Mouse (Mus musculus) MEL (cell line): ENCODE measurements at regions not wholly inside any gene's neighbourhood (a gene's known extent, or its start where the extent isn't known, plus 50 kb on each side); places are given as distances from the start of the nearest gene placed in this dataset.

Source experiments
- DNase-seq: peaks from one replicate; pipeline ENCODE4 v3.0.0; 2011; ENCODE audit warnings: low read depth, low spot score
- H3K27ac ChIP-seq: 2 replicates; pipeline ENCODE4 v1.5.1; 2012; ENCODE audit warnings: low read depth, mild to moderate bottlenecking, control low read depth, low read length, moderate library complexity; ENCODE audit not compliant: control insufficient read depth
- H3K27me3 ChIP-seq, 2 experiments: fragments of 150-350 bp in 1 of 2; sonication (generic) in 1 of 2; 2 replicates each; pipeline ENCODE4 v1.6.1; 2012; ENCODE audit warnings: low read length in 2 of 2, mild to moderate bottlenecking in 2 of 2, improper control_type of control experiment in 1 of 2, moderate library complexity in 1 of 2; ENCODE audit not compliant: insufficient read depth in 2 of 2, control insufficient read depth in 1 of 2
- H3K36me3 ChIP-seq, 2 experiments: 2 replicates each; pipeline ENCODE4 v1.6.1; 2012 to 2014; ENCODE audit warnings: low read length in 2 of 2, improper control_type of control experiment in 1 of 2, inconsistent platforms in 1 of 2, mild to moderate bottlenecking in 1 of 2; ENCODE audit not compliant: insufficient read depth in 2 of 2, control insufficient read depth in 1 of 2
- H3K4me1 ChIP-seq, 2 experiments: fragments of 150-350 bp in 1 of 2; sonication (generic) in 1 of 2; 2 replicates each; pipeline ENCODE4 v1.6.1; 2012; ENCODE audit warnings: low read length in 2 of 2, improper control_type of control experiment in 1 of 2, mild to moderate bottlenecking in 1 of 2; ENCODE audit not compliant: insufficient read depth in 2 of 2, control insufficient read depth in 1 of 2
- H3K4me3 ChIP-seq, 2 experiments: fragments of 150-350 bp in 1 of 2; sonication (generic) in 1 of 2; 2 replicates each; pipeline ENCODE4 v1.5.1; 2012; ENCODE audit warnings: low read depth in 2 of 2, low read length in 2 of 2, mild to moderate bottlenecking in 2 of 2, moderate library complexity in 2 of 2, control low read depth in 1 of 2, improper control_type of control experiment in 1 of 2; ENCODE audit not compliant: control insufficient read depth in 1 of 2, insufficient read depth in 1 of 2
- H3K79me2 ChIP-seq: 2 replicates; pipeline ENCODE4 v1.6.1; 2012; ENCODE audit warnings: mild to moderate bottlenecking, low read length, moderate library complexity; ENCODE audit not compliant: control insufficient read depth, poor library complexity, insufficient read depth
- H3K9ac ChIP-seq: 2 replicates; pipeline ENCODE4 v1.6.1; 2012; ENCODE audit warnings: low read depth, mild to moderate bottlenecking, control low read depth, low read length, moderate library complexity; ENCODE audit not compliant: control insufficient read depth, poor library complexity, severe bottlenecking
- H3K9me3 ChIP-seq: fragments of 150-350 bp; sonication (generic); replicated peaks from 2 replicates; pipeline ENCODE4 v1.6.1; 2012; ENCODE audit warnings: mild to moderate bottlenecking, low read length, improper control_type of control experiment, moderate library complexity; ENCODE audit not compliant: insufficient read depth
- BHLHE40 ChIP-seq: IDR thresholded peaks from 2 replicates; pipeline ENCODE4 v1.6.1; 2012; ENCODE audit warnings: low read depth, mild to moderate bottlenecking, inconsistent platforms, low read length, improper control_type of control experiment, borderline replicate concordance
- CHD1 ChIP-seq: IDR thresholded peaks from 2 replicates; pipeline ENCODE4 v1.6.1; 2012; ENCODE audit warnings: low read depth, mild to moderate bottlenecking, inconsistent platforms, low read length, improper control_type of control experiment
- CHD2 ChIP-seq: IDR thresholded peaks from 2 replicates; pipeline ENCODE4 v1.6.1; 2011; ENCODE audit warnings: low read length, improper control_type of control experiment
- E2F4 ChIP-seq: IDR thresholded peaks from 2 replicates; pipeline ENCODE4 v1.6.1; 2011; ENCODE audit warnings: low read depth, low read length, improper control_type of control experiment, borderline replicate concordance
- ELF1 ChIP-seq: IDR thresholded peaks from 2 replicates; pipeline ENCODE4 v1.6.1; 2014; ENCODE audit warnings: low read depth, mild to moderate bottlenecking, inconsistent platforms, low read length, improper control_type of control experiment, moderate library complexity
- EP300 ChIP-seq, 2 experiments: IDR thresholded peaks; 2 replicates each; pipeline ENCODE4 v1.6.1; 2011; ENCODE audit warnings: improper control_type of control experiment in 2 of 2, low read length in 2 of 2, low read depth in 1 of 2, mild to moderate bottlenecking in 1 of 2
- GATA1 ChIP-seq: IDR thresholded peaks from 2 replicates; pipeline ENCODE4 v1.6.1; 2011; ENCODE audit warnings: low read depth, low read length, improper control_type of control experiment
- KAT2A ChIP-seq: conservative IDR thresholded peaks from 2 replicates; pipeline ENCODE4 v1.6.1; 2012; ENCODE audit warnings: low read depth, low read length, improper control_type of control experiment, inconsistent platforms
- MAFK ChIP-seq: IDR thresholded peaks from 2 replicates; pipeline ENCODE4 v1.6.1; 2011; ENCODE audit warnings: low read depth, mild to moderate bottlenecking, low read length, improper control_type of control experiment, borderline replicate concordance
- MAX ChIP-seq: IDR thresholded peaks from 2 replicates; pipeline ENCODE4 v1.6.1; 2011; ENCODE audit warnings: low read length, improper control_type of control experiment
- NELFE ChIP-seq: IDR thresholded peaks from 2 replicates; pipeline ENCODE4 v1.6.1; 2011; ENCODE audit warnings: low read depth, low read length, improper control_type of control experiment
- POLR2AphosphoS2 ChIP-seq: IDR thresholded peaks from 2 replicates; pipeline ENCODE4 v1.6.1; 2011; ENCODE audit warnings: low read length, improper control_type of control experiment
- POLR2AphosphoS5 ChIP-seq: IDR thresholded peaks from 2 replicates; pipeline ENCODE4 v1.6.1; 2012; ENCODE audit warnings: low read depth, borderline replicate concordance, mild to moderate bottlenecking, inconsistent platforms, low read length, moderate library complexity, mixed read lengths
- SIN3A ChIP-seq: IDR thresholded peaks from 2 replicates; pipeline ENCODE4 v1.6.1; 2012; ENCODE audit warnings: low read length, improper control_type of control experiment, inconsistent platforms
- TAL1 ChIP-seq: IDR thresholded peaks from 2 replicates; pipeline ENCODE4 v1.6.1; 2012; ENCODE audit warnings: mild to moderate bottlenecking, inconsistent platforms, low read length, moderate library complexity, mixed read lengths
- TCF12 ChIP-seq: IDR thresholded peaks from 2 replicates; pipeline ENCODE4 v1.6.1; 2014; ENCODE audit warnings: low read depth, mild to moderate bottlenecking, inconsistent platforms, low read length, improper control_type of control experiment, moderate library complexity
- USF2 ChIP-seq, 2 experiments: IDR thresholded peaks; 2 replicates each; pipeline ENCODE4 v1.6.1; 2011 to 2012; ENCODE audit warnings: improper control_type of control experiment in 2 of 2, low read length in 2 of 2, borderline replicate concordance in 1 of 2, inconsistent platforms in 1 of 2, low read depth in 1 of 2, mild to moderate bottlenecking in 1 of 2; ENCODE audit not compliant: insufficient read depth in 1 of 2
- ZC3H11A ChIP-seq: IDR thresholded peaks from 2 replicates; pipeline ENCODE4 v1.6.1; 2012; ENCODE audit warnings: low read depth, mild to moderate bottlenecking, inconsistent platforms, low read length, improper control_type of control experiment
- ZKSCAN1 ChIP-seq: IDR thresholded peaks from 2 replicates; pipeline ENCODE4 v1.6.1; 2012; ENCODE audit warnings: low read depth, mild to moderate bottlenecking, inconsistent platforms, low read length, improper control_type of control experiment, moderate library complexity
- ZMIZ1 ChIP-seq: IDR thresholded peaks from 2 replicates; pipeline ENCODE4 v1.6.1; 2012; ENCODE audit warnings: low read depth, mild to moderate bottlenecking, inconsistent platforms, low read length, improper control_type of control experiment, moderate library complexity
- ZNF384 ChIP-seq: IDR thresholded peaks from 2 replicates; pipeline ENCODE4 v1.6.1; 2012; ENCODE audit warnings: low read depth, mild to moderate bottlenecking, inconsistent platforms, low read length, improper control_type of control experiment

DNA sequence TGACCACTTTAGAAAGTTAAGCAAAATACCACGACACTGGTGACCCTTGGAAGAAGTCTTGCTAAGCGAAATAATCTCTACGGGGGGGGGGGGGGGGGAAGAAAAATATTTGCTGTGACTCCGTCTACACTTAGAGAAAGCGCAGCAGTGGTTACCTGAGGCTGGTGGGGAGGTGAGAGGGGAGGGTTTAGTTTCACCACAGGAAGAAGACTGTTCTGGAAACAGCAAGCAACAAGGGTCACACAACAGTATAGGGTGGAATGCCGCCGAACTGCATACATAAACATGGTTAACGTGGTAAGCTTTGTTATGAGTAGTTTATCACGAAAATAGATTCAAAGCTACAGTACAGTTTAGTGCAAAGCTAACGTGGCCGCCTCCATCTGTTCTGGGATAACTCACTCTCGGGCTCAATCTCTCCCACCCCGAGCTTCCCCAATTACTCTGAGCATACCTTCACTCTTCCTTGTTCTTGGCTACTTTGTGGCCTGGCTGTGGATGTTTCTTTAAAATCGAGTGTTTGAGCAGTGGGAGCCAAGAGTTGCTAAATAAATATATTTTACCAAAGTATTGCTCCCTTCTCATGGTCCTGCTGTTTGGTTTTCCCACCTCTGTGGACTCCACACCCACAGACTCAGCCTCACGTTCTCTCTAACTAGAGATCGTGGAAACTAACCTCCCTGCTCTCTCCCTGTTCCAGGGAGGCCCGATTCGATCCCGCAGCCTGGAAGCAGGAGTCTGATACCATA, 59.1 kb upstream of the Ptpn13 start:
- H3K4me3 ChIP-seq = no peak overlapping the region
- H3K9me3 ChIP-seq = no peaks in the 10 kb centered on the region
- DNase-seq = no peak
- no peaks in the 10 kb centered on the region for H3K79me2 ChIP-seq
- H3K4me1 ChIP-seq = no peaks in the 10 kb centered on the region
- H3K27me3 ChIP-seq = peaks cover 0 to 5% of the 10 kb centered on the region in 2 experiments; a peak in 1 of 4 replicates
- no peak overlapping the region for H3K9ac ChIP-seq
- no peaks in the 10 kb centered on the region for H3K36me3 ChIP-seq
- no peak overlapping the region for H3K27ac ChIP-seq
- TF ChIP-seq KAT2A = no peak
- no peak for TF ChIP-seq EP300 (IDR thresholded peaks at IDR 0.05; ENCODE audit: low read depth in 1 of 2, low read length in 2 of 2)
- no peak for TF ChIP-seq NELFE
- no peak for TF ChIP-seq POLR2AphosphoS5
- TF ChIP-seq MAFK = no peak
- TF ChIP-seq CHD2 = no peak
- no peak for TF ChIP-seq ZC3H11A
- no peak for TF ChIP-seq E2F4
- no peak for TF ChIP-seq CHD1
- no peak for TF ChIP-seq GATA1
- TF ChIP-seq ZMIZ1 = no peak
- no peak for TF ChIP-seq TCF12
- TF ChIP-seq, all 39 proteins: peak for 0

- no peaks in the 10 kb centered on the region for H3K79me2 ChIP-seq
- H3K27ac ChIP-seq = no peak overlapping the region
- no peaks in the 10 kb centered on the region for H3K4me1 ChIP-seq
- no peaks in the 10 kb centered on the region for H3K9me3 ChIP-seq
- H3K9ac ChIP-seq = no peak overlapping the region
- no peak for TF ChIP-seq ZC3H11A
- no peak for TF ChIP-seq TAL1
- no peak for TF ChIP-seq BHLHE40
- no peak for TF ChIP-seq ELF1
- TF ChIP-seq SIN3A = no peak
- no peak for TF ChIP-seq USF2 (IDR thresholded peaks at IDR 0.05; ENCODE audit: borderline replicate concordance in 1 of 2, insufficient read depth in 1 of 2, low read depth in 1 of 2, low read length in 2 of 2)
- no peak for TF ChIP-seq POLR2AphosphoS2
- TF ChIP-seq MAX = no peak
- TF ChIP-seq ZKSCAN1 = no peak
- TF ChIP-seq ZNF384 = no peak
- TF ChIP-seq ZMIZ1 = no peak
- H3K27me3 ChIP-seq = peaks cover 0 to 5% of the 10 kb centered on the region in 2 experiments; a peak in 1 of 4 replicates
- no peak for DNase-seq
- H3K36me3 ChIP-seq = no peaks in the 10 kb centered on the region
- H3K4me3 ChIP-seq = no peak overlapping the region
Observed at GRCm38 (mm10) chr5:103364791-103365699, 59.9 kb upstream of the Ptpn13 start.
